Mouse (Mus musculus) lung, postnatal 4 days (tissue): Measurements from ENCODE around the gene S100a14.

Experiments
- DNase-seq, 2 experiments: peaks; one replicate each; pipeline ENCODE4 v3.0.0; 2021

The S100a14 gene

DNA sequence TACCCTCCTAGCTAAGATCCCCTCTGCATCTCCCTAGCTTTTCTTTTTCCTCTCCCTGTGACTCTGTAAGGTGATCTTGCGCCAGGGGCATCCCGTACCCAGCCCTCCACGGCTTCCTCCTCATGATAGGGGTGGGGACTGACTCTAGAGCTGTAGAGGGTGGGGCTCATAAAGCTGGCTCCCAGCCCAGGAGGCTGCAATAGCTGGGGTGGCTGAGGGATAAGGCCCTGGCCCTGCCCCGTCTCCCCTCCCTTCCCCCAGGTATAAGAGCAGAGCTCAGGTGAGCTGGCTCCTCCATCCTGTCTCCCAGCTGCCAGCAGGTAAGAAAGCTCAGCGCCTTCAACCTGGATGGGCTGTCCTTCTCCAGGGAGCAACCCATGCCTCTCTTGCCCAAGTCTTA lies at the start of gene S100a14:
Gene S100a14, plus strand, starts transcription at position 277 of the 400 bp plus-strand sequence.
- peak; percentile 73 to 86 for DNase-seq

DNA sequence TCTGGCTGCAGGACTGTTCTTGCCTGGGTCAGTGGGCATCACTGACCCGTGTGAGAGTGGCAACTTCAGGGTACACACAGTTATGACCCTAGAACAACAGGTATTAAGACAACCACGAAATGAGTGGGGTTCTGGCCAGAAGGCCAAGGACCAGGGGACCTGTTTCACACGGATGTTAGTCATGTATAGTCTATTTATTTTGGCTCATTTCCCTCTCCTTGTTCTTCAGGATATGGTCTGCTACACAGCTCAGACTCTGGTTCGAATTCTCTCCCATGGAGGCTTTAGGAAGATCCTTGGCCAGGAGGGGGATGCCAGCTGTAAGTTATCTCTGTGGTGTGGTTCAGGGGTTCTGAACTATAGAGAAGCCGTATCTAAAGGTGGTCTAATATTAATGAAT lies 39.7 kb upstream of the S100a14 start:
- DNase-seq = no peak

DNA sequence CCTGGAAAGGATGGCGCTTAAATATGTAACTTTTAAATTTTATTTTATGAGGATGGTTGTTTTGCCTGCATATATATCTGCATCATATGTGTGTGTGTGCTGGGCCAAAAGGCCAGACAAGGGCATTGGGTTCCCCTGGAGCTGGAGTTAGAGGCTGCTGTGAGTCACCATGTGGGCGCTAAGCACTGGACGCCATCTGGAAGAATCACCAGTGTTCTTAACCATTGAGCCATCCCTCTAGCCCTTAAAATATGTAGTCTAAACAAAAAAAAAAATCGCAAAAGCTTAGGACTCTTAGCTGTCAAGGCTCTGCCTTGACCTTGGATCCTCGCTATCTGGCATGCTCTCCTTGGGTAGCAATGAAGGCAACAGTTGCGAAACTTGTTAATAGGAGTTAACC lies 38.1 kb upstream of the S100a14 start:
- no peak for DNase-seq

DNA sequence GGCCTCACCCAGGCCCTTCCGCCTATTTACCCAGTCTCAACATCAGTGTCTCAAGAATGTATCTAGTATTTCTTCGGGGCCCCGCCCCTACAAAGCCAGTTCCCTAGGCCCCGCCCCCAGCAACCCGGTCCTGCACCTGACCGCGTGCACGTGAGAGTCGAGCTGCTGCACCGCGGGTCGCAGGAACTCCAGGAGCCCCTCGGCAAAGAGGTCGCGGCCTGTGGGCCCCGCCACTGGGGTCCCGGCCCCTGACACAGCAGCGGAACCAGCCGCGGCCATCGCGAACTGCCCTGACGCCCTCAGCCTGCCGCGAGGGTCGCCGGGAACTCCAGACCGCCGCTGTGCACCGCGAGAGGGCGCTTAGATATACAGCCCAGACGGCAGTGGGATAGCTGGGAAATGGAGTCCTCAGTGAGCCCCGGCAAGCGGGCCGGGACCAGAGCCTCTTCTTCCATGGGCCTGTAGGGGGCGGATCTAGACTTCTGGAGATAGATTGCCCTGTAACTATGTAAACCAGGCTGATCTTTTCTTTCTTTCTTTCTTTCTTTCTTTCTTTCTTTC lies 35.9 kb upstream of the S100a14 start, which contains the start of gene Snapin:
Gene Snapin, minus strand, starts transcription at position 338 of the 561 bp plus-strand sequence.
- DNase-seq = peak; percentile 97 to 98

DNA sequence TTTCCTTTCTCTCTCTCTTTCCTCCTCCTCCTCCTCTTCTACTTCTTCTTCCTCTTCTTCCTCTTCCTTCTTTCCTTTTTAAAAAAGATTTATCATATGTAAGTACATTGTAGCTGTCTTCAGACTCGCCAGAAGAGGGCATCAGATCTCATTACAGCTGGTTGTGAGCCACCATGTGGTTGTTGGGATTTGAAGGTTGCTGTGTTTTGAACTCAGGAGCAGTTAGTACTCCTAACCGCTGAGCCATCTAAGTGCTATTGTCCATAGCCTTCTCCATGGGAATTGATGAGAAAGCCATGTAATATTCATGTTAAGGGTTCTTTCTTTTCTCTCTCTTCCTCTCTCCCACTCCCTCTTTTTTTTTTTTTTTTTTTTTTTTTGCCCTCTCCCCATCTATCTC lies 35.3 kb upstream of the S100a14 start:
- peak in 1 of 2 experiments; percentile 67 for DNase-seq

DNA sequence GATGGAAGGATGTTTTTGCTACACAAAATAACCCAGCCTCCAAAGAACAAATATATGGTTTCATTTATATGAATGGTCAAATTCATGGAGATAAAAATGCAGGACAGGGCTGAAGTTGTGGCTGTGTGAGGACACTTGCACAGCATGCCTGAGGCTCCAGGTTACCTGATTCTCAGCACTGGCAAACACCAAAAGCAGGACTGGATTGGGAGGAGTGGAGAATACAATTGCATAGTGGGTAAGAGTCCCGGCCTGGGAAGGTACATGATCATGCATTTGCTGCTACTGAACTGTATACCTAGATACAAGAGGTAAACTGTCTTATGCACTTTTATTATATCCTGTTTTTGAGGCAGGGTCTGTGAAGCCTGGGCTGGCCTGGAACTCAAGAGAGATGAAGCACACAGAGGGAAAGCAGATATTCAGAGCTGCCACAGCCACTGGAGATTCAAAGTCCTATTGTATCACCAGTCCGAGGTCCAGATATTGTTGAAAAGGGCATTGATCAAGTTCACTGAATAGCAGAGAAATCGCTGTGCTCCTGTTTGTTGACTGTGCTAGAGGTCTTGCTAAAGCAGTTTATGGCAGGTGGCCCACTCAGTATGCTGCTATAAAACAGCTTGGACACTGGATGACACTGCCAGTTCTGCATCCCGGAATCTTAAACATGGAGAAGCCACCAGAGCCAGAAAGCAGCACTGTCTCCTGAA lies 32.7 kb upstream of the S100a14 start:
- no peak for DNase-seq

DNA sequence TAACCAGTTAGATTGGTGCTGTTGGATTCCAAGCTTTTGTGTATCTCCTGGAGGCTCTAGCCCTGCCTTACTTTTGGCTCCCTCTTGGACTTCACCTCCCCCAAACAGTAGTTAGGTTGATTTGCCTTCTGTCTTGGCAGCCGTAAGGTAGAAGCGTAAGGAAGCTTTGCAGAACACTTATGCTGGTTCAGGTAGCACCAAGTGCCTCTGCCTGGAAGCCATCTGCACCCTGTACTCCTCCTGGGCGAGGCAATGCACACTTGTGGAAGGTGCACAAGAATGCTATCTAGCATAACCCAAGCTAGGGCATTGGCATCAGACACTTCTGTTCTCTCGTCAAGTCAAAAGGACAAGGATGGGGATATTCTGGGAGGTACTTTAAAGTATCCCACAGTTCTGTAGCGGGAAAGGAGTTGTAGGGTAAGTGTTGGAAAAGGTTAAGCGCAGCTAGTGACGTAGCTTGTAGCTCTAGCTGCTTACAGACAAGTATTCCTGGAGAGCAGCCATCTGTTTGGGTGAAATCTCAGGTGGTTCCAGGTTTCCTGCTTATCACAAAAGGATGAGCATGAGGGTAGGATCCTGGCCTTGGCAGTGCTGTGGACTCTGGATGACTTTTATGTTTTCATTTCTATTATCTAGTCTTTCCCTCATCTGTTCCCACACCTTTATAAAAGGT lies 30.7 kb upstream of the S100a14 start:
- no peak for DNase-seq

DNA sequence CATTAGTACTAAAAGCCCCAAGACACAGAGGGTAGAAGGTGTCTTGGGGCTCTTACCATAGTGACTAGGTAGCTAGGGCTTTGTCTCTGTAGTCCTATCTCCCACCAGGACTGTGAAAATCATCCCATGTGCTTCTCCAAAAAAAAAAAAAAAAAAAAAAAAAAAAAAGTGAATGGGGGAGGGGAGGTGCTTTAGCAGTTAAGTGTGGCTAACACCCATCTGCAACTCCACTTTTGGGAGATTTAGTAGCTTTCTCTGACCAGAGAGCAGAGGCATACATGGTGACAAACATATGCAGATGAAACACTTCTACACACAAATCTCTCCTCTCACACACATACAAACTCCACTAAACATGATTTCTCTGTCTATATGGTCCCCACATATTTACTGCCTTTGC lies 29.1 kb upstream of the S100a14 start:
- no peak for DNase-seq

DNA sequence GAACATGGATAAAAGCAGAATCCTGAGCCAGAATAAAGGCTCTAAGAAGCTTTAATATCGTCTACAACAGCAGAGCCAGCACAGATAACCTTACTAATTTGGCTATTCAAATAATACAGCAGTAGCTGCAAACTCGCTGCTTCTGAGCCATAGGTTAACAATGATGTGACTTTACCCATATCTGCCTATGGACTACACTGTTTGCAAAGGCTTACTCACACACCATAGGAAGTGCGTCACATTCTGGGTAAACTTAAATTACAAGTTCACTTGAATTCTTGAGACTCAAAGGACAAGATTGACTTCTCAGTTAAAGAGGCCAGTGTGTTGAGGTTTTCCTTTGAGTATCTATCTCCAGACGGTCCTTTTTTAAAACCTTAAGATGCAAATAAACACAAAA lies 23.2 kb upstream of the S100a14 start:
- DNase-seq = no peak

DNA sequence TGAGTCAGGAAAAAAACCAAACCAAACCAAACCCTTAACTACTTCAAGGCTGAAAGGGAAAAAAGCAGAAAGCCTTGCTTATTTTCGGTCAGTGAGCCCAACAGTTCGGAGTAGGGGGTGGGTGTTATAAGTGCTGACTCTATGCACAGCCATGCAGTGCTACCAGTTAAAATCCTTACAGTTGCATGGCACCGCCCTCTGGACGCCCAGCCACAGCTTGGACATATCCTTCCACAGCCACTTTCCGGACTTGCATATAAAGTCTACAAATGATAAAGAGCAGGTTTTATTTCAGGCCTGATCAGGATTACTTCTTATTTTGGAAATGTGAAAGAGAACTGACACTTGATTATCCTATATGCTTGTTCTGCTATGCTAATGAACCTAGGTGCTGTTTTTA lies 21.4 kb upstream of the S100a14 start:
- peak; percentile 58 to 86 for DNase-seq

DNA sequence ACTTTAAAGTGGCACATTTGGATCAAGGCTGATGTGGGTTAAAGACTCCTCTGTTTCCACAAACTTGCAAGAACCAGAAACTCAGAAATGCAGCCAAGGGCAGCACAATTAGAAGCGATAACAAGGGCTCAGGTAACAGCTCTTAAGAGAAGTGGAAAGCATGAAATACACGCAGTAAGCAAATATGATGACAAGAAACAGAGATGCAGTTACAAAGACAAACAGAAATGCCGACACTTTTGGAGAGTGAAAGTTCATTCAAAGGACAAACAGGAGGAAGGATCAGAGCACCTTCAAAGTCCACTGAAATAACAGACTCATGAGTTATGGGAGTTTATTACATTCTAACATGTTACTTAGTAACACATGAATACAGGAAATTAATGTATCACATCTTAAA lies 20.3 kb upstream of the S100a14 start:
- DNase-seq = no peak

DNA sequence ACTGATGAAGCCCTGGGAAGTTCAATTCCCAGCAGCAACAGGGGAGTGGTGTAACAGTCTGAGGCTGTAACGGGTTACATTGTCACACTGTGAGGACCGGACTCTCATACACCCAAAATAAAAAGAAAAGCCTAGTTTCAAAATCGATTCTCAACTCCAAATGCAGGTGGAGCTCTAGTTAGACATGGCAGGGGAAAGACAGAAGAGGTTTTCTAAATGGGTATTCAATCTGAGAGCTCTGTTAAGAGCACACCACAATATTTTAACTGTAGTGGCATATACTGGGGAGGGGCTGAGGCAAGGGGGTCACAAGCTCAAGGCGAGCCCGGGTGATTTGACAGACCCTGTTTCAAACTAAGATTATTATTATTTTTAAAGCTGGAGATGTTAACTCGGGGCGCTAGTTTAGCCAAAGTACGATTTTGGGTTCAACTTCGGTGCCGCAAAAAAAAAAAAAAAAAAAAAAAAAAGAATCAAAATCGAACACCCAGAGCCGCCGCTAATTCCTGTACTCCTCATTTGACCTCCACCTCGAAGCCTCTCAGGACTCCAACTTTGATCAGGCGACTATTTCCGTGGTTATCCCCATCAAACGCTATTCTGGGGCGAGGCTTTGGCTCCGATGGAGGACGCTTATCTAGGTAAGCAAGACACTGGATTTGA lies 18.2 kb upstream of the S100a14 start:
- DNase-seq = no peak

DNA sequence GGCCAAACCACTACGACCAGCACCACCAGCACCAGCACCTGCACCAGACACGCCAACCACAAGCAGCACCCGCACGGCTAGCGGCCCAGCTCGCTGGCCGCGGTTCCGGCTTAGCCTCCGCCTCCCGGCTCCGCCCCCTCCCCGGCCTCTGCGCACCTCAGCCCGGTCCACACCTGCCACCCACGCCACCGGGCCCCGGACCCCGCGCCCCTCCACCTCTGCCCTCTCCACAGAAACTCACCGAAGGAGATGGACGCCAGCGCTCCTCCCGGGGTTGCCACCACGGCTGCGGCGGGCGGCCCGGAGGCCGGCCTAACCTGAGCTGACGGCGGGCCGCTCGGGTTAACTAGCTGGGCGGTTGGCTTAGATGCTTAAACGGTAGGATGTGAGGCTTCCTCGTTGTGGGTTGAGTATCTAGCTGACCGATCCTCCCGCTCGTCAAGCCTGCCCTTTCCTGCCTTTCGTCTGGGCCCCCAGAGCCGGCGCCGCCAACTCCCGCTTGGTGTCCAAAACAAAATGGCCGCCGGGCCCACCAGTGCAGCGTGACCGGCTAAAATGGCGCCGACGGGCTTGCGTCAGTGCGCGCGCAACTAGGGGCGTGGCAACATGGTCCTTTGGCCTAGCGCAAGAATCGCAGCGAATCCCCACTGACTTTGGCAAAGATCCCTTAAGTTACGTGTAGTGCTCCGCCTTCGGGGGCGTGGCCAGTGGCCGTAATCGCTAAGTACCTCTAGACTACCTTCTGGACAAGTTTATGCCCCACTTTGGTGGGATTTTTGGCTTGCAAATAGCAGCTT lies 17.5 kb upstream of the S100a14 start, which contains the start of gene Chtop:
Gene Chtop, minus strand, starts transcription at position 549 of the 797 bp plus-strand sequence.
- peak; percentile 99 to 100 for DNase-seq

DNA sequence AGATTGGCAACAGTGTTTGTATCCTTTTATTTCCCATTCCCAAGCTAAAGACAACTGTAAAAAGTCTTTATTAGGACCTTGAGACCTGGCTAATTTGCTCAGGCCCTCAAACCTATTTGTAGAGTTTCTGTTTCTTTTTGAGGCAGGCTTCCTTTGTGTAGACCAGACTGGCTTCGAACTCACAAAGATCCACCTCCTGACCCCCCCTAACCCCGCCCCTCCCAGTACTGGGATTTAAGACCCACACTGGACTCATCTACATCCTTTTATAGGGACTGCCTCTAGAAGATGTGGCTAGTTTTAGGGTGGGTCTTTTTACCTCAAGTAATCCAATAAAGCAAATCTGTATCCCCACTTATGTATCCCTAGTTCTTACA lies 16.9 kb upstream of the S100a14 start:
- no peak for DNase-seq

DNA sequence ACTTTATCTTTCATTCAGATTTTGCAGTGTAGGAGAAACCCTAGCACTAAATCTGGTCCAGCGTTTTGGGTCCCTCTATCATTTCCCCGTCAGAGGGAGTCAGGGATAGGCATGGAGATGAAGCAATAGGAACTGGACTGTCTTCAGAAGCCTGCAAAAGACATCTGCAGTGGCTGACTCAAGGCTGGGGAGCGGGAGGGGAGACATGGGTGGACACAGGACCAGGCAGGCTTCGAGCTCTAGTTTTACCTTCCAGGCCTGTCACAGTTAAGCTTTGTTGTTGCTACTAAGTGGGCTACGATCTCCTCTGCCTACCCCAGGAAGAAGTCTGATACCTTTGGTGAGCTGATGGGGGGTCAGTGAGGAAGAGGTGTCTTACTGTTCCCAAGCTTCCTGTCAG lies 14.4 kb upstream of the S100a14 start:
- no peak for DNase-seq

DNA sequence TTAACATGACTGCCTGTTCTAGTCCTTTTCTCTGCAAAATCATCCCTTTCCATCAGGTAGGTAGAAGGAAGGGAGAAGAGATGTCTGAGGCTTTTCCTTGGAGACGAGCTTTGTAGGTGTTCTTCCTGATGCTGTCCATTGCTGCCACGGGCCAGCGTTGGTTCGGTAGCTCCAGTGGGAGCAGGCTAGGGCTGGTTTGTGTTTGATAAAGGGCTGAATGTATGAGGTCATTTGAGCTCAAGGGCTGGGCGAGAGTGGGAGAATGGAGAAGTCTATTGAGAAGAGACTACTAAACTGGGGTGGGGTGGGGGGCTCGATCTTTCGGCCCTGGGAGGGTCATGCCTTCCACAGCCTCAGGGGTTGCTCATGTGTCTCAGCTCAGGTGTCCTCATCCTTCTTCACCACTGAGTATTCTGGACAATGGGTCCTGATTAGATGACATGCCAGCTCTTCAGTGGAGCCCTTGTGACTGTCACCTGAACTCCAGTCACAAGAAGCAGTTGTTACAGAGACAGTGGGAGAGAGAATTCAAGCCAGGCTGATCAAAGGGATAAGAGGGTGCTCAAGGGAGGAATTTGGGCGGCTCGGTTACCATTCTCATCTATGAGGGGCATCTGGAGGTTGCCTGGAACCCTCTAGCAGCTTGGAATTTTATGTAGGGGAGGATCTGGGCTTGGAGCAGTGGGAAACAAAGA lies 13.6 kb upstream of the S100a14 start:
- DNase-seq = no peak

DNA sequence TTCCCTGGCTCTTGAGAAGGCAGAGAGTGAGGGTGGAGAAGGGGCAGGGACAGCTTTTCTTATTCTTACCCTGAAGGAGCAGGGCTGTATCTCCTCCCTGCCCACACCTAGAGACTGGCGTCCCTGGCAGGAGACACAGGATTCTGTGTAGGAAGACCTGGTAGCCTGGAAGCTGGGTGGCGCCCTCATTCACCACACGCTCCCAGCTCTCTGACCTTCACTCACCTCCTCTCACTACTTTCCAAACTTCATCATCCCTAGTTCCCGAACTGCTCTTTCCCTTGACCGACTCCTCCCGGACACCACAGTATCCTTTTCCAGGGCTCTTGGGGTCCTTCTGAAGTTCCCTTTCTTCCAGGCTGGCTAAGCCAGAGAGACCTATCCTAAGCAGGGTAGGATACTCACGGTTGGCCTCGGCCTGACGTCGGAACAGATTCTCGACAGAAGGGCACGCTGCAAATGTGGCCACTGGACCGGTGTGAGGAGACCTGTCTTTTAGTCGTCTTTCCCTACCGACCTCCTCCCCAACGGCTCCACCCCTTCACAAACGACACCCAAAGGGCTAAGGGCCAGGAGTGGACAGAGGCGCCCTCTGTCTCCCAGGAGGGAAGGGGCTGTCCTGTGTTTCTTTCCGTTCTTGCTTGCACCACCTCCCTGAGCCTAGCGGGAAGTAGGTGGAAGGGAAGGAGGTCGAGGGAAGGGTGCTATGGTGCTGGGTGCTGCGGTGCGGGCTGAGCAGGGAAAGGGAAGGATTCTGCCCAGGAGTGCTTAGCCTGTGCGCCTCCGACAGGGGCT lies 12.7 kb upstream of the S100a14 start, which contains the start of the genes S100a1 and S100a13:
Gene S100a1, minus strand, starts transcription at position 597 of the 795 bp plus-strand sequence.
Gene S100a13, plus strand, starts transcription at position 640 of the 795 bp plus-strand sequence.
- DNase-seq = peak; percentile 83 to 85

DNA sequence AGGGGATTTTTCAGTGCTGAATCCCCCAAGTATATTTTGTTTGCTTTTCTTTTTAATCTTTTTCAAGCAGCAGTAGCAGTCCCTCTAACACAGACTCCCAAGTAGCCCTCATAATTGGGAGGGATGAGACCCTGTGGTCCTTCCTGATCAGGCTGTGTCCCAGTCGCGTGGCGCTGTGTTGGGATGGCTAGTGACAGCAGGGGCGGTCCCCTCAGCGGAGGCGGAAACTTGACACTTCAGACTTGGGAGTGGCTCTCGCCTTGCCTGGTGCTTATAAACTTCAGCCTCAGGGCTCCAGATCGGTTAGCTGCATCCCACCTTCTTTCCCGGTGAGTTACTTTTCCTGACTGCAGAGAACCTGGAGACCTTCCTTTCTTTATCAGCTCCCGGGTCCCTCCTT lies 12.0 kb upstream of the S100a14 start:
- peak; percentile 81 to 83 for DNase-seq

DNA sequence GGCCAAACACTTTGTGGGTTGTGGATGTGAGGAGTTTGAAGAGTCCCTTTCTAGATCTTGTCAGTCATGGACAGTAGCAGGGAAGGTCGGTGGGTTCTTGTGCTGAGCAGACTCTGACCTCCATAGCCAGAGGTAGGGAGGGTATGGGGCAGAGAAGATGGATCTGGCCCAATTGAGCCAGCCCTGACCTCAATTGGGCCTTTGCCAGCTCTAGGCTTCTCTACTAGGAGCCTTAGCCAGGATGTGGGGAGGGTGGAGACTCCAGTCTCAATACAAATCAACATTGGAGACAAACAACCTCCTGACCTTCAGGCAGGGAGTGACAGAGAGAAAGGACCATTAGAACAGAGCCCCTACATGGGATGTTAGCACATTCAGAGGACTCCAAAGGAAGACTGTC lies 11.4 kb upstream of the S100a14 start:
- peak; percentile 53 to 54 for DNase-seq

DNA sequence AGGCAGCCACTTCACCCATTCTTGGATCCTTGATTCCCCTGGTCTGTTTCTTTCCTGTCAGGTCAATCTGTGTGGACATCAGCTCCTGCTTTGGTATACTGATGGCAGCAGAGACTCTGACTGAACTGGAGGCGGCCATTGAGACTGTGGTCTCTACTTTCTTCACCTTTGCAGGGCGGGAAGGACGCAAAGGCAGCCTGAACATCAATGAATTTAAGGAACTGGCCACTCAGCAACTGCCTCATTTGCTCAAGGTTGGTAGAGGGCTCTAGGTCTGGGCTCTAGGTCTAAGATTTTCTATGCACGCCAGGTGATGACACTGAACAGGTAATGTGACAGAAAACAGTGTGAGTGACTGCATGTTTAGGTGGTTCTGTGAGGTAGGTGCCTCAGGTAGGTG lies 10.9 kb upstream of the S100a14 start:
- DNase-seq = no peak

DNA sequence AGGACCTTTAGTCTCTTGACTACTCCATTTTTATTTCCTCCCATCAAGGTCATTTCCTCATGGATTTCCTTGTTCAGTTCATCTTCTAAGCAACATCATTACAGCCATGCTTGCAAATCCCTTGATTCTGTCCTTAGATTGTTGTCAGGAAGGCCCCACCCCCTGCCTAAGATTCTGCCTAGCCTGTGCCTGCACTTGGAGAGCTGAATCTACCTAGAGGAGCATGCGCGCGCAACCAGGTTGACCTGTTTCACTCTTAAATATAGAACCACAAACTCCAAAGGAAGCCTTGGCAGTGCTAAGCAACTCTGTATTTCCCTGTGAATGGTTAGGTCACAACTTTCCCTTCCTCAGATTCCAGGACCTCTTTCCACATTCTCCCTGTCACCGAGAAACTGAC lies 8.9 kb upstream of the S100a14 start:
- DNase-seq = no peak
